Mouse (Mus musculus) midbrain, embryonic 11.5 days (tissue): Measurements from ENCODE around the gene Gnptg. TPM values are rescaled to one million over a fixed set of nuclear protein-coding genes. Genes with fewer than 3 reads are reported as not detected.
"Not testable (repeated sequence)": the region's sequence is repeated elsewhere in the genome, so short reads cannot be mapped to it uniquely, and the experiment has no call there.

Experiments used
- ATAC-seq: fragments of 200-750 bp; cut with Nextera tagmentation; 2 replicates; pipeline ENCODE4 v1.8.0; 2017; ENCODE audit warnings: moderate TSS enrichment, moderate library complexity; ENCODE audit not compliant: low FRiP score
- DNase-seq: peaks from one replicate; pipeline ENCODE4 v3.0.0; 2015; ENCODE audit warnings: low spot score; ENCODE audit errors: missing footprints
- H3K27ac ChIP-seq: fragments of 300-500 bp; sonication (generic); 2 replicates; pipeline ENCODE4 v1.5.1; 2014; ENCODE audit warnings: low read depth, low read length
- H3K27me3 ChIP-seq: fragments of 300-500 bp; sonication (generic); 2 replicates; pipeline ENCODE4 v1.6.1; 2014; ENCODE audit warnings: mild to moderate bottlenecking, low read length, moderate library complexity, mixed read lengths; ENCODE audit not compliant: control insufficient read depth, insufficient read depth
- H3K36me3 ChIP-seq: fragments of 300-500 bp; sonication (generic); 2 replicates; pipeline ENCODE4 v1.6.1; 2014; ENCODE audit warnings: mild to moderate bottlenecking, low read length, moderate library complexity, mixed read lengths; ENCODE audit not compliant: control insufficient read depth, insufficient read depth
- H3K4me1 ChIP-seq: fragments of 300-500 bp; sonication (generic); 2 replicates; pipeline ENCODE4 v1.6.1; 2014; ENCODE audit warnings: low read length; ENCODE audit not compliant: control insufficient read depth, insufficient read depth
- H3K4me2 ChIP-seq: fragments of 300-500 bp; sonication (generic); 2 replicates; pipeline ENCODE4 v1.6.1; 2014; ENCODE audit warnings: mild to moderate bottlenecking, moderate library complexity
- H3K4me3 ChIP-seq: fragments of 300-500 bp; sonication (generic); 2 replicates; pipeline ENCODE4 v1.5.1; 2014; ENCODE audit warnings: low read depth, low read length
- H3K9ac ChIP-seq: fragments of 300-500 bp; sonication (generic); 2 replicates; pipeline ENCODE4 v1.6.1; 2014; ENCODE audit warnings: low read length
- H3K9me3 ChIP-seq: fragments of 300-500 bp; sonication (generic); 2 replicates; pipeline ENCODE4 v1.6.1; 2016; ENCODE audit warnings: low read length; ENCODE audit not compliant: control insufficient read depth
- WGBS: fragments of 180-500 bp; shearing (Covaris S2); extraction: QIAGEN DNeasy Blood & Tissue Kit; methylation state at CpG from one replicate; pipeline ENCODE4 v1.1.7; 2014; 5-methylcytosine and 5-hydroxymethylcytosine counted together
- polyA plus RNA-seq: library from polyadenylated mRNA; unstranded; fragments of >200 nt; fragmentation: Nextera tagmentation; extraction: Ambion mirVana; gene quantifications from 2 replicates; pipeline ENCODE4 v1.2.1, GENCODE M21; 2014

Gnptg gene
- polyA plus RNA-seq, 1 experiment from 2014 or later, result 63.2 TPM

DNA sequence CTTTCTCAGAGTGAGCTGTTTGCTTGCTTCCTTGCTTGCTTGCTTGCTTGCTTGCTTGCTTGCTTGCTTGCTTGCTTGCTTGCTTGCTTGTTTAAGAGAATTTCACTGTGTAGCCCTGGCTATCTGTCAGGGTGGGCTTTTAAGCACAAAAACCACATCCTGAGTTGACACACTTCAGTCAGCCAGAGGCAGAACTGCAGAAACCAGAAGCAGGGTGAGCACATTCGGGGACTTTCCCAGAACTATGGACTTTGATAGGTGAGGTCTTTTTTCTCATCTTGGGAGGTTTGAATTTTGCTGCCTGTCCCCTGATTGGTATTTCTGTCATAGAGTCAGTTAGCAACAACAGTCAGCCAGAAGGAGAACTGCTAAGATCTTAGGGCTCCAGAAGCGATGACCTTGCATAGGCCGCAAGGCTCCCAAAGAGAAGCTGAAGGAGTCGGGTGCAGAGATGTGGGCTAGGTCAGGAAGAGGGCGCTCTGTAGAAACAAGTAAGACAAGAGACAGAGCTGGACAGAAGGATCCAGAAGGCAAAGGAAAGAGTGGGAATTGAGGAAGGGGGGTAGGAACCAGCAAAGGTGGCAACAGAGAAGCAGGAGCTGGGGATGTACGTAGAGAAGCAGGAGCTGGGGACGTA, 15.2 kb downstream of the Gnptg start:
- Histone ChIP-seq H3K9me3 (no peaks in the 10 kb centered on the region), H3K4me3 (no peak overlapping the region), H3K4me2 (no peak overlapping the region), H3K27ac (no peak overlapping the region), H3K27me3 (no peaks in the 10 kb centered on the region), H3K9ac (no peak overlapping the region), H3K36me3 (no peaks in the 10 kb centered on the region), H3K4me1 (peaks cover 3% of the 10 kb centered on the region)
- no peak for ATAC-seq
- 94% methylated on average over 7 of the region's 7 CpGs for WGBS
- DNase-seq, result no peak

DNA sequence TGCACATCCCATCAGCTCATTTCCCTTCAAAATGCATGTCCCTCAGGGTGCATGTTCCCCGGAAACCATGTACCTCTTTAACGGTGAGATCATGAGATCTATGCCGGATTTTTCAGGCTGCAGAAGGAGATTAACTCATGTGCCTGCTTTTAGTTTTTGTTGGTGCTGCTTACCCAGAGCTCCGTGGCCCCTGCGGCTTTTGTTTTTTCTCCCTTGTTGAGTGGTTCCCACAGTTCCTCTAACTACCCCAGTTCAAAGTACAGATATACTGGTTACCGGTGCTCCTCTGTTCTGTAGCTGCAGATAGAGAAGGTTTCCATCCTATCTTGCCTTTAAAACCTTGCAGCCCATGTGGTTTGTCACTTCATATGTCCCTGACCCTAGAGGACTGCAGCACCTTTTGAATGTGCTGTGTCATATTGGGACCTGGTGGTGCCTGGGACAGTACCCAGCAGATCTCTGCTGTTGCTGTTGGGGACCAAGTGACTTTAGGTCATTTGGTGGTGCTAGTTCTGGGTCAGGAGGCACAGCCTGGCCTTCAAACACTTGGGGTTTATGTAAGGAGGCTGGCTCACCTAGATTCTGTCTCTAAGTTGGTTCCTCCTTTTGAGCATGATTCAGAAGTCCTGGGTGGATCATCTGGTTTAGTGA, 16.8 kb downstream of the Gnptg start:
- Histone ChIP-seq H3K27me3 (no peaks in the 10 kb centered on the region), H3K4me2 (no peak overlapping the region; the same call in 1 of the 2 replicates), H3K4me3 (peak overlapping the region; percentile 8; the same call in 1 of the 2 replicates), H3K9me3 (no peaks in the 10 kb centered on the region), H3K4me1 (peaks cover 3% of the 10 kb centered on the region), H3K36me3 (no peaks in the 10 kb centered on the region), H3K9ac (no peak overlapping the region), H3K27ac (no peak overlapping the region)
- ATAC-seq (no peak), DNase-seq (no peak)
- 43% methylated on average over 6 of the region's 6 CpGs for WGBS

DNA sequence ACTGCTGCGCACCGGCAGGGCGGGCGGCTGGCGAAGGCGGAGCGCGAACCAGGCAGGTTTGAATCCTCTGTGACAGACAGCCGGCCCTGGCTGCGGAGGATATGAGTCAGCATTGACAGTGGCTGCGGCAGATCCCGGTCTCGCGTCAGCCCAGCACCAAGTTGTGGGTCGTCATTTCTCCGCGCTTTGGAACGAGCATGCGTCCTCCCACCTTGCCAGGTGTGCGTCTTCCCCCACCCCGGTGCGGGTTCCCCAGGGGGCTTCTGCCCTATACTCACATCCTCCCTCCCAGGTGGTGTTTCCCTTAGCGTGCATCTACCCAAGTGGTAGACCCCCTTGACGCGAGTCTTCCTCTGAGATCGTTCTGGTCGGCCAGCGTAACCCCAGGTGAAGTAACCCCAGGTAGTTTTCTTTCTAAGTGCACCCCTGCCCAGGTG, 17.4 kb downstream of the Gnptg start:
- not testable (repeated sequence) for DNase-seq

DNA sequence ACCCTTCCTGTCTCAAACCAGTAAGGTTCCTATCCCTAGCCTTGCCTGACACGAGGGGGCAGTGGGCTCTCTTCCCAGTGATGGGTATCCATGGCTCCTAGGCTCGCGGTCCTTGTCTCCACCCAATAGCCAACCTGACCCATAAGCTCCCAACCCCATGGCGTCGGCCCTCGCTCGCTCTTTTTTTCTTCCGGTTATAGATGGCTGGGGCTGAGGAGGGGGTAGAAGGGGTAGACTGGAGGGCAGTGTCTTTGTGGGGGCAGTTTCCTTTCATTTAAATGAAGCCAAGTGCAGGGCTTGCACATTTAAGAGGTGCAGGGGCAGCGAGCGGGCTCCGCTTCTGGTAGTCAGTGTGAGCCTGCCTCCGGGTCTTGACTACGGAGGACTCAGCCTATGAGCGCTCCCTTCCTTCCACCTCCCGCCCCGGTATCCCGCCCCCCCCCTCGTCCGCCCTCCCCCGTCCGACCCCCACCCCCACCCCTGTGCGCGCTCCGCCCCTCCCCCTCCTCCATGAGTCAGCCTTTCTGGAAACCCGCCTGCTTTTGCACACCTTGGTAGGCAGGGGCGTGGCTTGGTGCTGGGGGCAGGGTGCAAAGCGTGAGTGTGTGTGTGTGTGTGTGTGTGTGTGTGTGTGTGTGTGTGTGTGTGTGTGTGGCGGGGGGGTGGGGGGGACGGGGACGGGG, 18.0 kb downstream of the Gnptg start:
- 1% methylated on average over 18 of the region's 30 CpGs for WGBS
- Histone ChIP-seq H3K9ac (peak overlapping the region; percentile 54), H3K4me2 (peak overlapping the region; percentile 60), H3K36me3 (no peaks in the 10 kb centered on the region), H3K4me1 (peaks cover 3% of the 10 kb centered on the region), H3K9me3 (no peaks in the 10 kb centered on the region), H3K4me3 (peak overlapping the region; percentile 30), H3K27ac (no peak overlapping the region), H3K27me3 (no peaks in the 10 kb centered on the region)
- DNase-seq (peak; percentile 89), ATAC-seq (peak; percentile 85)

More for the DNA sequence above, 17.4 kb downstream of the Gnptg start:
- peak overlapping the region; percentile 60 for H3K4me2 ChIP-seq
- H3K4me1 ChIP-seq, H3K9ac ChIP-seq, H3K27me3 ChIP-seq, H3K9me3 ChIP-seq, H3K36me3 ChIP-seq, H3K27ac ChIP-seq: not testable (repeated sequence)
- 11% methylated on average over 14 of the region's 28 CpGs for WGBS
- peak overlapping the region; percentile 8; the same call in 1 of the 2 replicates for H3K4me3 ChIP-seq
- peak; percentile 87 for ATAC-seq

DNA sequence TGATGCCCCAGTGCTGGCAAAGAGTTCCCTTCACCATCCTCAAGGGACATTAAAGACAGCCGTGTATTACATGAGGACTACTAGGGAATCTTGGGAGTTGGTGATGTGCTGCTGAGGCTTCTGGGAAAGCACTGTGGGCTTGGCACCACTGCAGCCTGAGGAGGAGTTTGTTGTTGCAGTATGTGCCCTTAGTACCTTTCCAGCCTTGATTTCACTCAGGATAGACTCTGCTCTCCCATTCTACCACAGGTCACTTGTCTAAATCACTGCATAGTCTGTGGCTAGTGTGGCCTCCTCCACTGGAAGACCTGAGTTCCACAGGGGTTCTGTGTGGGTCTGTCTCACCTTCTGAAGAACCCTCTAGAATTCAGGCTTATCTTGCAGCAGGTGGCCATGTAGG, 19.2 kb downstream of the Gnptg start:
- DNase-seq, result no peak
- H3K27ac ChIP-seq, result no peak overlapping the region
- WGBS, result 88% methylated on average over 1 of the region's 1 CpGs
- H3K4me3 ChIP-seq, result no peak overlapping the region
- H3K27me3 ChIP-seq, result no peaks in the 10 kb centered on the region
- H3K4me2 ChIP-seq, result no peak overlapping the region
- H3K9me3 ChIP-seq, result no peaks in the 10 kb centered on the region
- peaks cover 3% of the 10 kb centered on the region for H3K4me1 ChIP-seq
- H3K9ac ChIP-seq, result no peak overlapping the region
- no peak for ATAC-seq
- no peaks in the 10 kb centered on the region for H3K36me3 ChIP-seq

DNA sequence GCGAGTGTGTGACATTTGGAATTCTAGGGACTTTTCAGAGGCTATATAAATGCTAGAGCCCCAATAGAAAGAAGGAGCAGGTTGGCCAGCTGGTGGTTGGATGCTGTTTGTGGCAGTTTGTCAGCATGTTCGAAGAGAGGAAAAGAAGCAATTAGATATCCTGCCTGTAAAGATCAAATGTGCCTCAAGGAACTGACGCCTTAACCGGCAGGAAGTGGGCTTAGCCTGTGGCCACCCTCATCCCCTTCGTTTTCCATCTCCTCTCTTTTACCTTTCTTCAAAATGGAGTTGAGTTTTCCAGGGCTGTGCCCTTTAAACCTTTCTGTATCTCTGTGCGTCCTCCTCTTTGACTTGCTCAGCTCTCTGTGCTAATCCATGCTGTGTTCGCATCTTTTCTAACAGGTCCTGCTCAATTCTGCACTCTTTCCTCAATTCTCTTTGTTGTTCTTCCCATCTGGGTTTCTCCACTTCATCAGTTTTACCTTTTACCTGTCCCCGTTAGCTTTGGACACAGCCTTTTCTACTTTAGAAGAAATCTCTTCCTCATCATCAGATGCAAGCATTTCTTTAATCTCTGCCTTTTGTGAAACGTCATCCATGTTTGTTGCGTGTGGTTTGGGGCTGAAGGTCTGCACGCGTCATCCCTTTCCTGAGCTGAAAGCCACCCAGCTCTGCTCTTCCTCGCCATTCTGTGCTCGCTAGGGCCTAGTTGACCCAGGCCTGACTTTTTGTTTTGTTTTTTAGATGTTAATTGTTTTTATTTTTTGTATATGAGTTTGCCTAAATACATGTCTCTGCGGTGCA, 20.2 kb downstream of the Gnptg start:
- Histone ChIP-seq H3K27me3 (no peaks in the 10 kb centered on the region), H3K4me3 (no peak overlapping the region), H3K4me1 (peaks cover 3% of the 10 kb centered on the region), H3K27ac (no peak overlapping the region), H3K4me2 (no peak overlapping the region), H3K9ac (no peak overlapping the region), H3K9me3 (no peaks in the 10 kb centered on the region), H3K36me3 (no peaks in the 10 kb centered on the region)
- WGBS, result 93% methylated on average over 15 of the region's 15 CpGs
- DNase-seq, result no peak
- ATAC-seq, result no peak

DNA sequence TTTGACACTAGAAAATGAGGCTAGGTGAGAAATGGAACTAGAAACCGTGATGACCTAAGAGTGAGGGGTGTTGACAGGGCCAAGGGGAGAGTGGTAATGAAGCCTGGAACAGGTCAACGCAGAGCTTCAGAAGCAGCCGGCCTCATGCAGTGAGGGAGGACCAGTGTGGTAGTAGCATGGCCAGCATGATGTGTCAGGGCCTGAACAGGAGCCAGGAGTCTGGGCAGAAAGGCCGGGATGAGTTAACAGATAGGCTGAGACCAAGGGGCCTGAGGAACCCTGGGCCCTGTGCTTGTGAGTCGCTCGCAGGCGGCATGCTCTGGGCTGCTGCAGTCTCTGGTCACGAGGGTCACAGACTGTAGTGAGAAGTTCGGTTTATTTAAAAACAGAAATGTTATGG, 21.0 kb downstream of the Gnptg start:
- Histone ChIP-seq H3K4me3 (no peak overlapping the region), H3K27ac (no peak overlapping the region), H3K9me3 (no peaks in the 10 kb centered on the region), H3K4me2 (no peak overlapping the region), H3K9ac (no peak overlapping the region), H3K27me3 (no peaks in the 10 kb centered on the region), H3K4me1 (peaks cover 3% of the 10 kb centered on the region), H3K36me3 (no peaks in the 10 kb centered on the region)
- ATAC-seq (no peak), DNase-seq (no peak)
- 91% methylated on average over 9 of the region's 9 CpGs for WGBS

DNA sequence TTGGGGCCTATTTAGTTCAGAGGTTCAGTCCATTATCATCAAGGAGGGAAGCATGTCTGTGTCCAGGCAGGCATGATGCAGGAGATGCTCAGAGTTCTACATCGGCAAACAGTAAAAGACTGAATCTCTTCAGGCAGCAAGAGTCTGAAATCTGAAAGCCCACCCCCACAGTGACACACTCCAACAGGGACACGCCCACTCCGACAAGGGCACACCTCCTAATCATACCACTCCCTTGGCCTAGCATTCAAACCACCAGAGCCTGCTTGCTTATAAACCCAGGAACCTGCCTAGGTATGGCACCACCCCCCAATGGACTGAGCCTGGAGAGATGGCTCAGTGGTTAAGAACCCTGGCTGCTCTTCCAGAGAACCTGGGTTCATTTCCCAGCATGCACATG, 24.5 kb downstream of the Gnptg start:
- ATAC-seq (no peak), DNase-seq (no peak)
- 92% methylated on average over 3 of the region's 3 CpGs for WGBS
- Histone ChIP-seq H3K27ac (no peak overlapping the region), H3K27me3 (no peaks in the 10 kb centered on the region), H3K9ac (no peak overlapping the region), H3K4me2 (no peak overlapping the region), H3K4me3 (no peak overlapping the region), H3K9me3 (no peaks in the 10 kb centered on the region), H3K4me1 (no peaks in the 10 kb centered on the region), H3K36me3 (peaks cover 6% of the 10 kb centered on the region; the same call in 1 of the 2 replicates)
